Mouse (Mus musculus) cerebral cortex, adult 2 months (tissue): ENCODE measurements around the gene Gm6871.

Experiments
- WGBS: fragments of 180-500 bp; shearing (Covaris S2); methylation state at CpG from one replicate; pipeline ENCODE4 v1.1.7; 2018; 5-methylcytosine and 5-hydroxymethylcytosine counted together

Gm6871 gene

GRCm38 (mm10) chr7:41573562-41573961 lies at the start of gene Gm6871:
TSS of gene Gm6871 (minus strand) at chr7:41573662.
- WGBS = 87% methylated on average over 6 of the region's 6 CpGs

- WGBS = 98% methylated on average over 1 of the region's 1 CpGs
Measured at GRCm38 (mm10) chr7:41616241-41616640, 42.8 kb upstream of the Gm6871 start.

- WGBS = 88% methylated on average over 3 of the region's 3 CpGs
Measured at GRCm38 (mm10) chr7:41611654-41612053, 38.2 kb upstream of the Gm6871 start.

- WGBS = 9% methylated on average over 3 of the region's 3 CpGs
Measured at GRCm38 (mm10) chr7:41599932-41600548, 26.6 kb upstream of the Gm6871 start.

- WGBS = under 1% methylated on average over 41 of the region's 41 CpGs
Measured at GRCm38 (mm10) chr7:41599034-41599813, 25.8 kb upstream of the Gm6871 start, which contains the start of gene 2610021A01Rik. TSS of gene 2610021A01Rik (plus strand) at chr7:41599230.

GRCm38 (mm10) chr7:41598615-41599014 lies 25.2 kb upstream of the Gm6871 start:
- WGBS = 43% methylated on average over 5 of the region's 5 CpGs

- 97% methylated on average over 2 of the region's 2 CpGs for WGBS
Measured at GRCm38 (mm10) chr7:41577956-41578355, 4.5 kb upstream of the Gm6871 start.

- WGBS = 85% methylated on average over 8 of the region's 8 CpGs
Measured at GRCm38 (mm10) chr7:41560681-41561080, 12.8 kb downstream of the Gm6871 start.

GRCm38 (mm10) chr7:41512672-41513071 lies 60.8 kb downstream of the Gm6871 start:
- WGBS = 85% methylated on average over 3 of the region's 3 CpGs

GRCm38 (mm10) chr7:41512207-41512606 lies 61.3 kb downstream of the Gm6871 start:
- WGBS = 16% methylated on average over 1 of the region's 1 CpGs

GRCm38 (mm10) chr7:41502402-41502801 lies 71.1 kb downstream of the Gm6871 start:
- WGBS = 64% methylated on average over 1 of the region's 1 CpGs

- 19% methylated on average over 22 of the region's 22 CpGs for WGBS
Measured at GRCm38 (mm10) chr7:41500151-41500934, 73.1 kb downstream of the Gm6871 start.

- WGBS = 0% methylated on average over 18 of the region's 18 CpGs
Measured at GRCm38 (mm10) chr7:41499389-41500049, 73.9 kb downstream of the Gm6871 start, which contains the start of the genes Gm20449 and AW146154. TSS of gene Gm20449 (minus strand) at chr7:41499417. TSS of gene AW146154 (minus strand) at chr7:41499890.

- WGBS = 0% methylated on average over 6 of the region's 6 CpGs
Measured at GRCm38 (mm10) chr7:41499018-41499388, 74.5 kb downstream of the Gm6871 start.

GRCm38 (mm10) chr7:41498464-41498863 lies 75.0 kb downstream of the Gm6871 start:
- 77% methylated on average over 4 of the region's 4 CpGs for WGBS

- WGBS = 100% methylated on average over 2 of the region's 2 CpGs
Measured at GRCm38 (mm10) chr7:41497871-41498270, 75.6 kb downstream of the Gm6871 start.
